Mouse (Mus musculus): ENCODE results near the gene 1110008L16Rik. TPM values are rescaled to one million over a fixed set of nuclear protein-coding genes. Genes with fewer than 3 reads are reported as not detected.

Gene 1110008L16Rik
- polyA plus RNA-seq, 1 experiment from 2014 or later = 23.0 TPM

DNA sequence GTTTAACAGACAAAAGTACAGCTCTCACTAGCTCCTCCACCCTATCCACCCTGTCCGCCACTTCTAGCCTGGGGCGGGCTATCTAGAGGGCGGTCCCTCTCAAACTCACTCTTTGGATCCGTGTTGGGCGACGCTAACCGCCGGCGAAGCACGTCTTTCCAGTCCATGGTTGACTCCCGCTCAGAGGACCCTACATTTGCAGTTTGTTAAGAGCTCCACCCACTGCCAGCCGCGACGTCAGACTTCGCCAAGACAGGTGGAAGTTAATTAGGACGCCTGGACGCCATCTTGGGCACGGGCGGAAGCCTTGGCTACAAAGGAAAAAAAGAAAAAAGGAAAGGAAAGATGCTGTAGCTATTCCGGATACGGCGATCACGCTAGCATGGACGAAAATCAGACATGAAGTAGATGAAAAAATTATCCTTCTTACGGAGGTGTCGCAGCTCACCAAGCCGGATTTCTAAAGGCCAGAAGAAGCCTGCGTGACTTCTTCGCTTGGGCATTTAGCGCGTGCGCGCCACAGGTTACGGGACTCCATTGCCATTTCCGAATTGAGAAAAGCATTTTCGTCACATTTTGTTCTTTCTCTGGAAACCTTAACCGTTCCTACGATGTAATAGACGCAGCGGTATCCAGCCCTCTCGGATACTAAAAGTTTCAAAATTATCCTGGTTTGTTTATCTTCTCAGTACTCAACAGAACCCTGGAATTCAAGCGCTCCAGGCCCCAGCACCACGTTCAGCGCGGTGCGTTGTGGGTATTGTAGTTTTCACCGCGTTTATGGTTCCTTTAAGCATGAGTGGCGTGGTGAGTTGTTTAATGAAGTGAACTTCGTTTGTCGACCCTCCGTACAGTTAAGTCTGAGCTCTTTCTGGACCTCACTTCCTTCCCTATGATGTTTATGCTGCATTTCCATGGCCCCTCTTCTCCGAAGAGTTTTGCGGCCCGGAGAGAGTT, 3.4 kb downstream of the 1110008L16Rik start, which contains the start of gene Ppp2r3c:
Gene Ppp2r3c (minus strand): TSS at position 514 of the 957 bp plus-strand sequence.
- H3K27me3 ChIP-seq (replicated peaks; ENCODE audit: control insufficient read depth, insufficient read depth, low read length) = no peaks in the 10 kb centered on the region
- peak within 1 kb of the TSS; percentile 91 for H3K27ac ChIP-seq (ENCODE audit: low read depth)
- H3K36me3 ChIP-seq (ENCODE audit: control insufficient read depth, insufficient read depth, low read length) = peaks cover 21% of the 10 kb centered on the region
- under 1% methylated on average over 55 of the region's 55 CpGs for WGBS
- peak within 1 kb of the TSS; percentile 54 for H3K4me3 ChIP-seq (ENCODE audit: low read depth, low read length)
- ATAC-seq (replicated peaks; ENCODE audit: low FRiP score, low TSS enrichment, low read depth) (peak; percentile 94), DNase-seq (ENCODE audit: low spot score) (peak; percentile 94)
- peaks cover 5% of the 10 kb centered on the region for H3K4me1 ChIP-seq (replicated peaks; ENCODE audit: control insufficient read depth, insufficient read depth, low read length)
- H3K9ac ChIP-seq (ENCODE audit: low read length) = peak within 1 kb of the TSS; percentile 85
- H3K4me2 ChIP-seq (ENCODE audit: low read length) = peak within 1 kb of the TSS; percentile 81
- no peaks in the 10 kb centered on the region for H3K9me3 ChIP-seq (ENCODE audit: control insufficient read depth, low read length)

DNA sequence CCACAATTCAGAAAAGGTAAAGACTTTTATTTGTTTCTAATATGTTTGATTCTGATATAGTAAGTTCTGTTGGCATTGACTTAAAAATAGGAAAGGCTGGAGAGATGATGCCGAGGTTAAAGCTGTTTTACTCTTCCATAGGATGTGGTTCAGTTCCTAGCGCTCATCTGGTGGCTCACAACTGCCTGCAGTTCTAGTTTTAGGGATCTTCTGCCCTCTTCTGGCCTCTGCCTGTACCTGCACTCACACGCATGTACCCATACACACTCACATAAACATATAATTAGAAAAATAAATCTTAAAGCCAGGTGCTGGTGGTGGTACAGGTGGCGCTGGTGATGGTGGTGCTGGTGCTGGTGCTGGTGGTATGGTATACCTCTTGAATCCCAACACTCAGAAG, 7.0 kb downstream of the 1110008L16Rik start:
- WGBS = 93% methylated on average over 4 of the region's 4 CpGs
- no peak for ATAC-seq (replicated peaks; ENCODE audit: low FRiP score, low TSS enrichment, low read depth)

DNA sequence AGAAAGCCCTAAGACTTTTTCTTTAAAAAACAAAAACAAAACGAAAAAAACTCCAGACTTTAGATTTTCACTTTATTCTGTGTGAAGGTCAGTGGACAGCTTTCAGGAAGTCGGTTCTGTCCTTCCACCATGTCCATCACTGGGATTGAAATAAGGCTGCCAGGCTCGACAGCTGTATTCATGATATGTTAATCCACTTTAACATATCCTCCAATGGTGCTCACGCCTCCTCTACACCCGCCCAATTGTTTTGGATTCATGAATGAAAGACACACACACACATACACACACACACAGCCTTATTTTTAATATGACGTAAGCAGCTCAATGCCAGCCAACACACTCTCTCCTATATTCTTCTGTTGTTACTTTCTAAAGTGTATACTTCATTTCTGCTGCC, 8.2 kb downstream of the 1110008L16Rik start:
- no peaks in the 10 kb centered on the region for H3K9me3 ChIP-seq (ENCODE audit: control insufficient read depth, low read length)
- H3K36me3 ChIP-seq (ENCODE audit: control insufficient read depth, insufficient read depth, low read length) = peaks cover 22% of the 10 kb centered on the region
- H3K27me3 ChIP-seq (replicated peaks; ENCODE audit: control insufficient read depth, insufficient read depth, low read length) = no peaks in the 10 kb centered on the region
- no peak overlapping the region for H3K4me2 ChIP-seq (ENCODE audit: low read length)
- H3K27ac ChIP-seq (ENCODE audit: low read depth) = no peak overlapping the region
- WGBS = 86% methylated on average over 6 of the region's 6 CpGs
- no peaks in the 10 kb centered on the region for H3K4me1 ChIP-seq (replicated peaks; ENCODE audit: control insufficient read depth, insufficient read depth, low read length)
- no peak overlapping the region for H3K9ac ChIP-seq (ENCODE audit: low read length)
- ATAC-seq (replicated peaks; ENCODE audit: low FRiP score, low TSS enrichment, low read depth) (no peak), DNase-seq (ENCODE audit: low spot score) (no peak)
- no peak overlapping the region for H3K4me3 ChIP-seq (ENCODE audit: low read depth, low read length)

More for the DNA sequence above, 7.0 kb downstream of the 1110008L16Rik start:
- Histone ChIP-seq H3K27me3 (replicated peaks; ENCODE audit: control insufficient read depth, insufficient read depth, low read length) (no peaks in the 10 kb centered on the region), H3K4me1 (replicated peaks; ENCODE audit: control insufficient read depth, insufficient read depth, low read length) (peaks cover 1% of the 10 kb centered on the region; the same call in 1 of the 2 replicates), H3K36me3 (ENCODE audit: control insufficient read depth, insufficient read depth, low read length) (peaks cover 21% of the 10 kb centered on the region), H3K9me3 (ENCODE audit: control insufficient read depth, low read length) (no peaks in the 10 kb centered on the region), H3K4me2 (ENCODE audit: low read length) (no peak overlapping the region), H3K27ac (ENCODE audit: low read depth) (no peak overlapping the region), H3K4me3 (ENCODE audit: low read depth, low read length) (no peak overlapping the region), H3K9ac (ENCODE audit: low read length) (no peak overlapping the region)
- DNase-seq (ENCODE audit: low spot score) = no peak

DNA sequence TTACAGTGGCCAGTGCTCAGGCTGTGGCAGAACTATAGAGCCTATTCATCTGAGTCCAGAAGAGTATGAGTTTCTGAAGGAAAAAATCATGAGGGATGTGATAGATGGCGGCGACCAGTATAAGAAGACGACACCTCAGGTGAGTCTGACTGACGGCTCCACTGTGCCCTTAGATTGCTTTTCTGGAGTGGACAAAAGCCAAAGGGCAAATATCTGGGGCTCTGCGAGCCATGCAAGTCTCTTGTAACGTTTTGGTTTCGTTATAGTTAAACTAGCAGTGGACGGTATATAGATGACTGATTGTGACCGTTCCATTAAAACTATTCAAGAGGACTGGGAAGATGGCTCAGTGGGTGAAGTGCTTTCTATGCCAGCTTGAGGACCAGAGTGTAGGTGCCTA, 9.4 kb downstream of the 1110008L16Rik start:
- H3K9me3 ChIP-seq (ENCODE audit: control insufficient read depth, low read length) = no peaks in the 10 kb centered on the region
- no peaks in the 10 kb centered on the region for H3K4me1 ChIP-seq (replicated peaks; ENCODE audit: control insufficient read depth, insufficient read depth, low read length)
- no peak overlapping the region for H3K9ac ChIP-seq (ENCODE audit: low read length)
- H3K27me3 ChIP-seq (replicated peaks; ENCODE audit: control insufficient read depth, insufficient read depth, low read length) = no peaks in the 10 kb centered on the region
- no peak overlapping the region for H3K4me3 ChIP-seq (ENCODE audit: low read depth, low read length)
- ATAC-seq (replicated peaks; ENCODE audit: low FRiP score, low TSS enrichment, low read depth) = no peak
- no peak overlapping the region for H3K27ac ChIP-seq (ENCODE audit: low read depth)
- no peak for DNase-seq (ENCODE audit: low spot score)
- WGBS = 96% methylated on average over 9 of the region's 9 CpGs
- H3K36me3 ChIP-seq (ENCODE audit: control insufficient read depth, insufficient read depth, low read length) = peaks cover 22% of the 10 kb centered on the region
- no peak overlapping the region for H3K4me2 ChIP-seq (ENCODE audit: low read length)

DNA sequence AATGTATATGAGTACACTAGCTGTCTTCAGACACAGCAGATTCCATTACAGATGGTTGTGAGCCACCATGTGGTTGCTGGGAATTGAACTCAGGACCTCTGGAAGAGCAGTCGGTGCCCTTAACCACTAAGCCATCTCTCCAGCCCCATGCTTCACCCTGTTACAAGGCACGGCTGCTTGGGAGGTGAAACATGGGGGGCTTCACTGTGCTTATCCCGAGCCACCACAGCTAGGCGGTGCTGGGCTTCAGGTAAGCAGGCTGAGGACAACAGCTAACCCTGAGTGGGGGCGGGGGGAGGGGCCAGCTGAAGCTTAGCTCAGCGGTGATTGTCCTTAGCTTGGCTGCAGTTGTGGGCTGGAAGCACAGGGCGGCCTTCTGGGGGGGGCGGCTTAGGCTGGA, 10.1 kb downstream of the 1110008L16Rik start:
- no peak overlapping the region for H3K9ac ChIP-seq (ENCODE audit: low read length)
- peaks cover 22% of the 10 kb centered on the region for H3K36me3 ChIP-seq (ENCODE audit: control insufficient read depth, insufficient read depth, low read length)
- H3K27ac ChIP-seq (ENCODE audit: low read depth) = no peak overlapping the region
- H3K4me2 ChIP-seq (ENCODE audit: low read length) = no peak overlapping the region
- WGBS = 63% methylated on average over 8 of the region's 8 CpGs
- ATAC-seq (replicated peaks; ENCODE audit: low FRiP score, low TSS enrichment, low read depth) = no peak
- no peaks in the 10 kb centered on the region for H3K4me1 ChIP-seq (replicated peaks; ENCODE audit: control insufficient read depth, insufficient read depth, low read length)
- no peaks in the 10 kb centered on the region for H3K27me3 ChIP-seq (replicated peaks; ENCODE audit: control insufficient read depth, insufficient read depth, low read length)
- H3K9me3 ChIP-seq (ENCODE audit: control insufficient read depth, low read length) = no peaks in the 10 kb centered on the region
- no peak overlapping the region for H3K4me3 ChIP-seq (ENCODE audit: low read depth, low read length)
- DNase-seq (ENCODE audit: low spot score) = no peak

DNA sequence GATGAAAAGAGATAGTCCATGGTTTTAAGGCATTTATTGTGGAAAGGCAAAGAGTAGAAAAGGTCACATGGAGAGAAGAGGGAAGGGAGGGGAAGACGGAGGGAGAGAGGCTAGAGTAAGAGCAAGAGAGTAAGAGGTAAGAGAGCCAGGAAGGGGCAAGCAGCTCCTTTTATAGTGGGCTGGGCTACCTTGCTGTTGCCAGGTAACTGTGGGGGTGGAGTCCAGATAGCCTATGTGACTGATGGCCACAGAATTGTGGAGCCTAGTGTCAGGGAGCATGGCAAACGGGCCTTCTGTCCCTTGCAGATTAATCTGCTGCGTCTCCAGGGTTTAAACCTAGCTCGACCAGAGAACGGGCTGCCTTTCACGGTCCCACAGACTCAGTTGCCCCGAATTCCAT, 12.5 kb downstream of the 1110008L16Rik start:
- Histone ChIP-seq H3K4me2 (ENCODE audit: low read length) (no peak overlapping the region), H3K4me3 (ENCODE audit: low read depth, low read length) (no peak overlapping the region), H3K27me3 (replicated peaks; ENCODE audit: control insufficient read depth, insufficient read depth, low read length) (no peaks in the 10 kb centered on the region), H3K9ac (ENCODE audit: low read length) (no peak overlapping the region), H3K36me3 (ENCODE audit: control insufficient read depth, insufficient read depth, low read length) (peaks cover 22% of the 10 kb centered on the region), H3K27ac (ENCODE audit: low read depth) (no peak overlapping the region), H3K9me3 (ENCODE audit: control insufficient read depth, low read length) (no peaks in the 10 kb centered on the region), H3K4me1 (replicated peaks; ENCODE audit: control insufficient read depth, insufficient read depth, low read length) (no peaks in the 10 kb centered on the region)
- DNase-seq (ENCODE audit: low spot score) (no peak), ATAC-seq (replicated peaks; ENCODE audit: low FRiP score, low TSS enrichment, low read depth) (no peak)
- WGBS = 79% methylated on average over 7 of the region's 7 CpGs

DNA sequence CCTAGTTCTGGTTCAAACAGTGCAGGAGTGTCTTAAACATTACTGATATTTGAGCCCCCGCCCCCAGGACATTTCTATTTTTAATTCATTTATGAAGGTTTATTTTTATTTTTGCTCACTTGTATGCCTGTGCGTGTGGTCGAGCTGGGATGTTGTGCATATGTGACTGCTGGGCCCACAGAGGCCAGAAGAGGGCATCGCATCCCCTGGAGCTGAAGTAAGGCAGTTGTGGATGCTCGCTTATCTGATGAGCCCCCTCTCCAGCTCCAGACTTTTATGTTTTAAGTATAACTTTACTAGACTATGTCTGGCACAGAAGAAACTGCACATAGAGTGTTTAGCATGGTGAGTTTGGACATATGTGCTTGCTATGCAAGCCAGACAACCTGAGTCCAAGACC, 14.5 kb downstream of the 1110008L16Rik start:
- 93% methylated on average over 5 of the region's 5 CpGs for WGBS
- H3K9me3 ChIP-seq (ENCODE audit: control insufficient read depth, low read length) = no peaks in the 10 kb centered on the region

DNA sequence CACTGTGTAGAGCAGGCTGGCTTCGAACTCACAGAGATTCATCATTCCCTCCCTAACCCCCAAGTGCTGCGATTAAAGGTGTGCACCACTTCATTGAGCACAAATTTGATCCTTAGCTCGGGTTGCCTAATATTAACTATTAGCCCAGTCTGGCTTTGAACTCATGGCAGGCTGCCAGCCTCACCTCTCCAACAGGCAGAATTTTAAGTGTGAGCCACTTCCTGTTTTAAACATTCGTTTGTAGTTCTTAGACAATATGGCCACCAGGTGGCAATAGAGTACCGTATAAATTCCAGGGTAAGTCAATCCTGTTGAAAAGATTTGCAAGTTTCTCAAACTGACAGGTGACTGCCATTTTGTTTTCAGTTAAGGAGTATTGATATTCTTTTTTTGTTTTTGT, 15.8 kb downstream of the 1110008L16Rik start:
- 45% methylated on average over 5 of the region's 5 CpGs for WGBS
- ATAC-seq (replicated peaks; ENCODE audit: low FRiP score, low TSS enrichment, low read depth) = no peak
- no peak overlapping the region for H3K27ac ChIP-seq (ENCODE audit: low read depth)

More for the DNA sequence above, 14.5 kb downstream of the 1110008L16Rik start:
- Histone ChIP-seq H3K9ac (ENCODE audit: low read length) (no peak overlapping the region), H3K4me3 (ENCODE audit: low read depth, low read length) (no peak overlapping the region), H3K36me3 (ENCODE audit: control insufficient read depth, insufficient read depth, low read length) (peaks cover 13% of the 10 kb centered on the region), H3K4me2 (ENCODE audit: low read length) (no peak overlapping the region), H3K27me3 (replicated peaks; ENCODE audit: control insufficient read depth, insufficient read depth, low read length) (no peaks in the 10 kb centered on the region), H3K4me1 (replicated peaks; ENCODE audit: control insufficient read depth, insufficient read depth, low read length) (no peaks in the 10 kb centered on the region), H3K27ac (ENCODE audit: low read depth) (no peak overlapping the region)
- no peak for ATAC-seq (replicated peaks; ENCODE audit: low FRiP score, low TSS enrichment, low read depth)
- DNase-seq (ENCODE audit: low spot score) = no peak

More for the DNA sequence above, 15.8 kb downstream of the 1110008L16Rik start:
- Histone ChIP-seq H3K4me1 (replicated peaks; ENCODE audit: control insufficient read depth, insufficient read depth, low read length) (no peaks in the 10 kb centered on the region), H3K4me3 (ENCODE audit: low read depth, low read length) (no peak overlapping the region), H3K9me3 (ENCODE audit: control insufficient read depth, low read length) (no peaks in the 10 kb centered on the region), H3K4me2 (ENCODE audit: low read length) (no peak overlapping the region), H3K27me3 (replicated peaks; ENCODE audit: control insufficient read depth, insufficient read depth, low read length) (no peaks in the 10 kb centered on the region), H3K9ac (ENCODE audit: low read length) (no peak overlapping the region), H3K36me3 (ENCODE audit: control insufficient read depth, insufficient read depth, low read length) (peaks cover 10% of the 10 kb centered on the region)
- peak; percentile 78 for DNase-seq (ENCODE audit: low spot score)

Measured in intestine, embryonic 14.5 days (tissue).